Mouse (Mus musculus) liver, embryonic 16.5 days (tissue): ENCODE measurements around the gene Zfp366. TPM values are rescaled to one million over a fixed set of nuclear protein-coding genes. Genes with fewer than 3 reads are reported as not detected.

Experiments
- ATAC-seq: fragments of 200-750 bp; cut with Nextera tagmentation; 2 replicates; pipeline ENCODE4 v1.8.0; 2017; ENCODE audit warnings: low read depth, mild to moderate bottlenecking, moderate number of reproducible peaks, moderate library complexity
- H3K27ac ChIP-seq: fragments of 300-500 bp; sonication (generic); 2 replicates; pipeline ENCODE4 v1.5.1; 2014; ENCODE audit warnings: mild to moderate bottlenecking, low read length
- H3K27me3 ChIP-seq: fragments of 300-500 bp; sonication (generic); 2 replicates; pipeline ENCODE4 v1.6.1; 2014; ENCODE audit warnings: low read depth, low read length, mixed read lengths; ENCODE audit not compliant: control insufficient read depth, insufficient read depth
- H3K36me3 ChIP-seq: fragments of 300-500 bp; sonication (generic); 2 replicates; pipeline ENCODE4 v1.6.1; 2014; ENCODE audit warnings: mild to moderate bottlenecking; ENCODE audit not compliant: control insufficient read depth, insufficient read depth
- H3K4me1 ChIP-seq: fragments of 300-500 bp; sonication (generic); 2 replicates; pipeline ENCODE4 v1.6.1; 2014; ENCODE audit warnings: low read depth, low read length, mixed read lengths; ENCODE audit not compliant: control insufficient read depth
- H3K4me2 ChIP-seq: fragments of 300-500 bp; sonication (generic); 2 replicates; pipeline ENCODE4 v1.6.1; 2014; ENCODE audit warnings: low read depth, low read length, mixed read lengths
- H3K4me3 ChIP-seq: fragments of 300-500 bp; sonication (generic); 2 replicates; pipeline ENCODE4 v1.5.1; 2014; ENCODE audit warnings: low read depth, mild to moderate bottlenecking, low read length
- H3K9ac ChIP-seq: fragments of 300-500 bp; sonication (generic); 2 replicates; pipeline ENCODE4 v1.6.1; 2014; ENCODE audit warnings: low read depth, low read length
- H3K9me3 ChIP-seq: fragments of 300-500 bp; sonication (generic); replicated peaks from 2 replicates; pipeline ENCODE4 v1.6.1; 2016; ENCODE audit warnings: low read length; ENCODE audit not compliant: control insufficient read depth
- WGBS: fragments of 180-500 bp; shearing (Covaris S2); extraction: QIAGEN DNeasy Blood & Tissue Kit; methylation state at CpG from one replicate; pipeline ENCODE4 v1.1.7; 2014; ENCODE audit not compliant: insufficient replicate concordance; 5-methylcytosine and 5-hydroxymethylcytosine counted together
- polyA plus RNA-seq: library from polyadenylated mRNA; unstranded; fragments of >200 nt; fragmentation: Nextera tagmentation; extraction: Ambion mirVana; gene quantifications from 2 replicates; pipeline ENCODE4 v1.2.1, GENCODE M21; 2015

The Zfp366 gene
- polyA plus RNA-seq, 1 experiment from 2014 or later = 0.21 TPM

GRCm38 (mm10) chr13:99264483-99264882 is 79.9 kb downstream of the Zfp366 start:
- no peak for ATAC-seq
- H3K4me1 ChIP-seq = no peaks in the 10 kb centered on the region
- H3K27me3 ChIP-seq = no peaks in the 10 kb centered on the region
- no peaks in the 10 kb centered on the region for H3K36me3 ChIP-seq
- H3K9ac ChIP-seq = no peak overlapping the region
- 69% methylated on average over 6 of the region's 6 CpGs for WGBS
- no peak overlapping the region for H3K4me3 ChIP-seq
- no peak overlapping the region for H3K27ac ChIP-seq
- no peak overlapping the region for H3K4me2 ChIP-seq
- H3K9me3 ChIP-seq = no peaks in the 10 kb centered on the region

GRCm38 (mm10) chr13:99272046-99272445 is 87.4 kb downstream of the Zfp366 start:
- Histone ChIP-seq H3K36me3 (no peaks in the 10 kb centered on the region), H3K4me3 (no peak overlapping the region), H3K4me1 (no peaks in the 10 kb centered on the region), H3K27me3 (no peaks in the 10 kb centered on the region), H3K9ac (no peak overlapping the region), H3K4me2 (no peak overlapping the region), H3K27ac (no peak overlapping the region), H3K9me3 (no peaks in the 10 kb centered on the region)
- no peak for ATAC-seq
- WGBS = 74% methylated on average over 3 of the region's 3 CpGs

DNA sequence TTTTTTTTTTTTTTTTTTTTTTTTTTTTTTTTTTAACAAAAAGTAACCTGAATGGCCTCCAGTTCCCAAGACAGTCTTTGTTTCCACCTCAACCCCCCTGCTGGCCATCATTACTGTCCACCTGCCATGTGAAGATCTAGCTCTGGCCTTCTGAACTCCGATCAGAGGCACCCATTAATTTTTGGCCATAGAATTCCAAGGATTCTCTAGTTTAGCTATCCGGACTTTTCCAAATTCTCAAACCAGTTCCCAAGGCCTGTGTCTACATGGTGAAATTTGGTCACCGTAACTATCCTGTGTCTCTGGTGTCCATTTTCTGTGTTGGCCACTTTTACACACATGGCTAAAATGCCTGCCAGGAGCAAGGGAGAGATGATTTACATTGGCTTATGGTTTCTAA is 92.9 kb downstream of the Zfp366 start:
- no peak overlapping the region for H3K4me3 ChIP-seq
- no peaks in the 10 kb centered on the region for H3K4me1 ChIP-seq
- ATAC-seq = no peak
- no peak overlapping the region for H3K27ac ChIP-seq
- no peak overlapping the region for H3K4me2 ChIP-seq
- WGBS = 72% methylated on average over 3 of the region's 3 CpGs
- H3K9ac ChIP-seq = no peak overlapping the region
- H3K27me3 ChIP-seq = no peaks in the 10 kb centered on the region
- no peaks in the 10 kb centered on the region for H3K9me3 ChIP-seq
- H3K36me3 ChIP-seq = no peaks in the 10 kb centered on the region

DNA sequence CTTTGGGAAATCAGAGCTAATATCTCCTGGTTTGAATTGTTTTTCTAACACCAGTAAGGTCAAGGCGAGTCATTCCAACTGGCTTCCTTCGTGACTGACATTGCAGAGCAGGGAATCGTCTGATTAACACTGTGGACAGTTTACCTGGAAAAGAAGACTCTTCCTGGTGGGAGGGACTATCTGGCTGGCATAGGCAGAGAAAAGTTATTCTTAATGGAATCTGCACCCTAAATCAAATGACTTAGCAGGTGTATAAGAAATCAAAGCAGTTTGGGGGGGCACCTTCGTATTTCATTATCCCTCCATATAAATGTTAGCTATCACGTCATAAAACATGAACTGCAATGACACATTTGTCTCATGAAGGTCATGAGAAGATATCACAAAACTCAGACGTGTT is 93.9 kb downstream of the Zfp366 start:
- WGBS = 58% methylated on average over 6 of the region's 6 CpGs
- Histone ChIP-seq H3K4me2 (no peak overlapping the region), H3K27ac (no peak overlapping the region), H3K9ac (no peak overlapping the region), H3K4me1 (no peaks in the 10 kb centered on the region), H3K27me3 (no peaks in the 10 kb centered on the region), H3K4me3 (no peak overlapping the region), H3K9me3 (no peaks in the 10 kb centered on the region), H3K36me3 (no peaks in the 10 kb centered on the region)
- ATAC-seq = no peak

DNA sequence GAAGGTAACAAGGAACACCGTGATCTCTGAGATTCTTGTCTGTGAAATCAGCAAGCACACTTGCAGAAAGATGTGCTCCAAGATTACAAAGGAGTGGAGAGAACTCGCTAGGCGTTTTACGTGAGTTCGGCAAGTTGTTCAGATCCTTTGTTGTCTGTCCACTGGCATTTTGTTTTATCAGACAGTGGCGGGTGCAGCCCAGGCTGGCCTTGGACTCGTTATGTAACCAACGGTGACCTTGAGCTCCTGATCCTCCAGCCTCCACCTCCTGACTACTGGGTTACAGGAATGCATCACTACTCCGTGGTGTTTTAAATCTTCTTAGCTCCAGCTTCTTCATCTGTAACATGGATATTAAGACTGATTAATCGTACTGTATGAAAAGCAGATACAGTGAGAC is 94.7 kb downstream of the Zfp366 start:
- Histone ChIP-seq H3K27ac (no peak overlapping the region), H3K36me3 (no peaks in the 10 kb centered on the region), H3K9ac (no peak overlapping the region), H3K4me2 (no peak overlapping the region), H3K4me3 (no peak overlapping the region), H3K4me1 (no peaks in the 10 kb centered on the region), H3K9me3 (no peaks in the 10 kb centered on the region), H3K27me3 (no peaks in the 10 kb centered on the region)
- 54% methylated on average over 10 of the region's 10 CpGs for WGBS
- no peak for ATAC-seq

GRCm38 (mm10) chr13:99282961-99283360 is 98.3 kb downstream of the Zfp366 start:
- Histone ChIP-seq H3K9me3 (no peaks in the 10 kb centered on the region), H3K27ac (no peak overlapping the region), H3K9ac (no peak overlapping the region), H3K4me3 (no peak overlapping the region), H3K27me3 (no peaks in the 10 kb centered on the region), H3K4me2 (no peak overlapping the region), H3K36me3 (no peaks in the 10 kb centered on the region), H3K4me1 (no peaks in the 10 kb centered on the region)
- no peak for ATAC-seq
- 44% methylated on average over 6 of the region's 6 CpGs for WGBS

- Histone ChIP-seq H3K36me3 (no peaks in the 10 kb centered on the region), H3K27ac (no peak overlapping the region), H3K27me3 (no peaks in the 10 kb centered on the region), H3K4me1 (no peaks in the 10 kb centered on the region), H3K9ac (no peak overlapping the region), H3K4me2 (no peak overlapping the region), H3K9me3 (no peaks in the 10 kb centered on the region), H3K4me3 (no peak overlapping the region)
- no peak for ATAC-seq
- WGBS = 74% methylated on average over 12 of the region's 12 CpGs
Observed at GRCm38 (mm10) chr13:99283916-99284315, 99.3 kb downstream of the Zfp366 start.

DNA sequence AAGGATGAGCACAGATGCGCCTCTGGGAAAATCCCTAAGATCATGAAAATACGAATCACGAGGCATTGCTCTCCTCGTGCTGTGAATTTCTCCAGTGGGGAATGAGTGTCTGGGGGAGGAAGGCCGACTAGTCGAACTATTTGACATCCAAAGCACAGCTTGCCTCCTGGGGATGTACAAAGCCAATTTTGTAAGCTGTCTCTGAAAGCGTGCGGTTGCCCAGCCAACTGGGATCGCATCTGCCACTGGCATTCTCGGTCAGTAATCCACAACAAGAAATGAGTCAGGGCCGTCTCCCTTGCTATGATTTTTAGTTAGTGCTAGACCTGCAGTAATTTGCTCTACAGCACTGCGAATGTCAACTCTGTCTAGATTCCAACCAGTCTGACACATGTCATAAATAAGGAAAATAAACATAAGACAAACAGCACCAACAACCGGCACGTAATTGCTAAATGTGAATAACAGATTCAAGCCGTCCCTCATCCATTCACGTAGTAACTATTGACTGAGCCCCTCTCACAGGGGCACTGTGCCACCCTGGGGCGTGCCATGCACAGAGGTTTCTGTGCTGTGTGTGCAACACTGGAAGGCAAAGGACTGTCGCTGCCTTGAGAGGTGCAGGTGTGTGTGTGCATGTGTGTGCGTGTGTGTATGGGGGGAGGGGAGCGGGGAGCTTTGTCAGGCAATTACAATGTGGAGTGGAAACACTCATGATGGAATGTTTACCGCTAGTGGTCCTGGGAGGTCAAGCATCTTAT is 100.0 kb downstream of the Zfp366 start:
- no peak overlapping the region for H3K4me3 ChIP-seq
- no peaks in the 10 kb centered on the region for H3K36me3 ChIP-seq
- WGBS = 81% methylated on average over 21 of the region's 21 CpGs
- no peak overlapping the region for H3K27ac ChIP-seq
- ATAC-seq = no peak
- H3K9me3 ChIP-seq = no peaks in the 10 kb centered on the region
- no peak overlapping the region for H3K9ac ChIP-seq
- H3K27me3 ChIP-seq = no peaks in the 10 kb centered on the region
- H3K4me2 ChIP-seq = no peak overlapping the region
- H3K4me1 ChIP-seq = no peaks in the 10 kb centered on the region

DNA sequence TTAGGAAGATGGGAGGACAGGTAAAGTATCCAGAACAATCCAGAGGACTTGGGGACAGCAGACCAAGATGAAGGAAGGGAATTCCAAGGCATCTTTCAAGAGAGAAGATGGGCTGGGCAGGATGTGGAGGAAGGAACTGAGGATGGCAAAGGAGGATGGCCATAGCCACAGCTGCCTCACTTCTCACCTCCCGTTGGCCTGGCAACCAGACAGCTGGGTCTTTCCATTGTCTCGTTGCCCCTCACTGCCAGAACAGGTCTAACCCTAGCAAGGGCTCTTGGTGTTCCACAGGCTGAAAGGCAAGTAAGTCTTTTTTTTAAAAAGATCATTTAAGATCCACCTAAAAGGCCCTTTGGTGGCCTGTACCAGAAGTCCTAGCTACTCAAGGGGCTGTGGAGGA is 100.6 kb downstream of the Zfp366 start:
- no peaks in the 10 kb centered on the region for H3K9me3 ChIP-seq
- no peak overlapping the region for H3K9ac ChIP-seq
- H3K4me1 ChIP-seq = no peaks in the 10 kb centered on the region
- no peaks in the 10 kb centered on the region for H3K27me3 ChIP-seq
- no peak for ATAC-seq
- H3K4me2 ChIP-seq = no peak overlapping the region
- H3K4me3 ChIP-seq = no peak overlapping the region
- H3K36me3 ChIP-seq = no peaks in the 10 kb centered on the region
- WGBS = 34% methylated on average over 2 of the region's 2 CpGs
- no peak overlapping the region for H3K27ac ChIP-seq
